Mouse (Mus musculus) thymus, adult 2 months (tissue): ENCODE results near the gene Cyp1b1.

Experiments
- CTCF ChIP-seq: fragments of 200-500 bp; IDR thresholded peaks from 2 replicates; pipeline ENCODE4 v1.5.1; 2012; ENCODE audit warnings: mild to moderate bottlenecking, control low read depth, low read length, moderate library complexity, borderline replicate concordance; ENCODE audit not compliant: control insufficient read depth, poor library complexity, insufficient read depth; ENCODE audit errors: extremely low read depth
- POLR2A ChIP-seq: fragments of 200-500 bp; IDR thresholded peaks from 2 replicates; pipeline ENCODE4 v1.6.1; 2012; ENCODE audit warnings: mild to moderate bottlenecking, low read length, control low read depth, moderate library complexity; ENCODE audit not compliant: control insufficient read depth, poor library complexity, insufficient read depth; ENCODE audit errors: extremely low read depth

GRCm38 (mm10) chr17:79663393-79664105 lies 51.3 kb downstream of the Cyp1b1 start:
- TF ChIP-seq POLR2A (no peak), CTCF (no peak)
